Mouse (Mus musculus): ENCODE results near the gene Art3.

Gene Art3

DNA sequence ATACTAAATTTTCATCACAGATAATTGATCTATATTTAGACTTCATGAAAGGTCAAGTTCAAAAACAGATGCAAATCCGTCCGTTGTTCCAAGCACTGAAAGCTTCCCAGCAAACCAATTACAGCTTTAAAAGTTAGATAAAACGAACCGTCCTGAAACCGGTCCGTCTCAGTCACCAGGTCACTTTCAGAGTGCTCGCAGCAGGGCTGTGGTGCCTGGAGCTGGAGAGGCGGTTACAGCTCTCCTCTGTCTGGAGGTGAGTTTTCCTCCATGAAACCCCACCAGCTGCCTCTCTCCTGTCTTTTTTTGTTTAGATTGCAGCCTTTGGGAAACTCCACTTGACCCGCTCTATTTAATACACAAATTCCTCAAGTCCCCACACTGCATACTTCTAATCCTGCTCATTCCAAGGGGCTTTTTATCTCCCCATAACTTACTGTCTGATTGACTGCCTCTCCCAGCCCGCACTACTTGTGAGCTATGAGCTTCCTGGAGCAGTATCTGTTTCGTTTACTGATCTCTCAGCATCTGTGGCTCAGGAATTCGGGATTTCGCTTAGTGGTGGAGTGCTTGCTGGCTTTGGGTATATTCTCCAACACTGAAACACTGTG lies 45.3 kb downstream of the Art3 start:
- no peak for DNase-seq (ENCODE audit: low spot score in 2 of 2)

DNA sequence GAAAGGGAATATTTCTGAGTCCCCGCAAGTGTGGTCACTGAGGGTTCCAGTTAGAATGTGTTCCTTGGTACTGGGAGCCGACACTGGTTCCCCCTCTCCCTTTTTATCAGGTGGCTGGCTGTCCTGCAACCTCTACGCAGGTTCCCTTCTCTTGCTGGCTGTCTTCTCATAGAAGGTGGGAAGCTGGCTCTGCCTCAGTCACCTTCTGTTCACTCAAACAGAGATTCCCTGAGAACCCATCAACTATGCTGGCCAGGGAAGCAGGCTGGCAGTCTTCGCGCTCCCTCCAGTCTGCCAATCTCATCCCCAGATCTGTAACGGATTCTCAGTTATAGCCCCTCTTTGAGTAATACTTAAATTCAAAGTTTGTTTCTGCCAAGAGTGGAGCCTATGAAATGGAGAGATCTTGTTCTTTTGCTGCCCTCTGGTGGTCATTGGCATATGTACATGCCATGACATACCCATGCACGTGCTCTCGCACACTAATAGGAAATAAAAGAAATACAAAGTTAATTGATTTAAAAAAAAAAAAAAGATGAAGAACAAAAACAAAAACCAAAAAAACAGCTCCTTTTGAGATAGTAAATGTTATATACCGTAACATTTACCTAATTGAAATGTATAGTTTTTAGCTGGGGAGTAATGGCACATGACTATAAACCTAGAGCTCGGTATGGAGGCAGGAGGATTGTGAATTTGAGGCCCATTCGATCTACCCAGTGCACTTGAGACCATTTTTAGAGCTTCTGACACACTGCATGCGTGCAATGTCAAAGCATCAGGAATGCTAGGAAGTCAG lies 50.1 kb downstream of the Art3 start:
- peak; percentile 89 for DNase-seq (ENCODE audit: low spot score in 2 of 2)

DNA sequence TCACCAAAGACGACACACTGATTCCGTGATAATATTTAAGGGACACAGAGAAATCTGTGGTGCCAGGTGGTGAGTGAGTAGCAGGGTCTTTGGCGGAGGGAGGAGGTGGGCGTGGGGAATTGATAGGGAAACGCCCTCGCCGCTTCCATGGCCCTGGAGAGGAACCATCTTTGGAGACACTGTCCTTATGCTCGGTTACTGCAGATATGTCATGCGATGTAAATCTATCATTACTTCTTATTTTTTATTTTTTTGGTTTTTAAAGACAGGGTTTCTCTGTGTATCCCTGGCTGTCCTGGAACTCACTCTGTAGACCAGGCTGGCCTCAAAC lies 50.7 kb downstream of the Art3 start:
- DNase-seq (ENCODE audit: low spot score in 2 of 2) = no peak

DNA sequence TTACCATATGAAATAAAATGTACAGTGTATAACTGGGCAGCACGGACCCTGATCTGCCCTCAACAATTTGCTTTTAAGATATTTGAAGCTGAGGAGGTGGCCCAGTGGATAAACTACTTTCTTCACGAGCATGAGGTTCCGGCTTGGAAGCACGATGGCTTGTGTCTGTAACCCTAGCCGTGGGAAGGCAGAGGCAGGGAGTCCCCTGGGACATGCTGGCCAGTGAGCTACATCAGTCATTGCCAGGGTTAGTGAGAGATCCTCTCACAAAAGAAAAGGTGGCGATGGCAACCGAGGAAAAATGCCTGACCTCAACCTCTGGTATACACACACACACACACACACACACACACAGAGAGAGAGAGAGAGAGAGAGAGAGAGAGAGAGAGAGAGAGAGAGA lies 52.1 kb downstream of the Art3 start:
- no peak for DNase-seq (ENCODE audit: low spot score in 2 of 2)

DNA sequence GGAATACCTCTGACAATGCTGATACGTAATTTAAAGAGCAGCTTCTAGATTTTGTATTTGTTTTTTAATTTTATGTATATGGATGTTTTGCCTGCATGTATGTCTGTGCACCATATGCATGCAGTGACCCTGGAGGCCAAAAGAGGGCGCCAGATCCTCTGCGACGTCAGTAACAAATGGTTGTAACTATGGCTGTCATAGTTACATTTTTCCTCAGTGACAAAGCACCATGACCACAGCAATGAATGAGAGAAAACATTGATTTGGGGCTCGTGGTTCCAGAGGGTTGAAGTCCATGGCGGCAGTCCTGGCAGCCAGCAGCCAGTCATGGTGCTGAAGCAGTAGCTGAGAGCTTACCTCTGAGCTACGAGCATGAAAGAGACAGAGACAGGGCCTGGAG lies 53.2 kb downstream of the Art3 start:
- no peak for DNase-seq (ENCODE audit: low spot score in 2 of 2)

DNA sequence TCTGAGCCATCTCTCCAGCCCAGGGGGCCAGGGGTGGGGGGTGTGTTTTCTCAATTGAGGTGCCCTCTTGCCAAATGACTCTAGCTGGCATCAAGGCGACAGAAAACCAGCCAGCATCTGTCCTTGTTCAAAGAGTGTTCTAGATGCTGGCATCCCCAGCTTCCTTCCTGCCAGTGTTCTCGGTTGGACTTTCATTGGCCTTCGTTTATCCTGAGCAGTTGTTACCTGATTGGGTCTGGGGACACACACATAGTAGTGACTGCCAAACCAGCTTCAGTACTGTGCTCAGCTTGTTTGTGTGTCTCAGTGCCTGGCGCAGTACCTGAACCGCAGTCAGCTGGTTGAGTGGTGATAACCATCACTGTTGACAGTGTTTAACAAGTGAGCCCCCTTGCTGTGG lies 54.5 kb downstream of the Art3 start:
- no peak for DNase-seq (ENCODE audit: low spot score in 2 of 2)

DNA sequence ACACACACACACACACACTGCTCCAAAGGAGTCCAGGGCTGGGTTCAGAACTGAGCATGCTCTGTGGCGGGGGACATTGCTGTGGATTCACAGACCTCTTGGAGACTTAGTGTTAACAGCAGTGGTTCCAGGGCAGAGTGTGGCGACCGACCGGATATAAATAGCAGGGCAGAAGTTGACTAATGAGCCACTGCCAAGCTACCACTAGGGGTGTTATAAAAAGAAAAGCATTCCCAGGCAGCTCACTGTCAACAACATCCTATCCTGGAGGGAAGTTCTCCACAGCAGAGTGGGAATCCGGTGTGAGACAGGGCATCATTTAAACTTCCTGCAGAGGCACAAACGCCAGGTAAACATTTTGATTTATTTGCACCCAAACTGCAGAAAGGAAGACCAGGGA lies 55.0 kb downstream of the Art3 start:
- no peak for DNase-seq (ENCODE audit: low spot score in 2 of 2)

DNA sequence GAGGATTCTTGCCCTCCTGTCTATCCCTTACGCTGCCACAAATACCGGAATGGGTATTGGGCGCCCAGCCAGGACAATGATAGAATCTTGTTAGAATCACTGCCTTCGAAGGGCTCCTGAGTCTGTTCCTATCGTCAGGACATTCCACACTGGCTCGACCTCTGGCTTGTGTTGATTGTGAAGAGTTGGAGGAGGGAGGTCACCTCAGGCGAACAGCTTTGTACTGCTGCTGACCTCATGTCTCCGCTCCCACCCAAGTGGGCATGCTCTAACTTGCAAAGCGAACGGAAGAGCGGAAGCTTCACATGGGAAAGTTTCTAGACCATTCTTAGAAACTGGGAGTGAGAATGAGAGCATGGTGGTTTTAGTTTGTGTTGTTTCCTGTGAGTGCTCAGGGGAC lies 55.8 kb downstream of the Art3 start:
- no peak for DNase-seq (ENCODE audit: low spot score in 2 of 2)

DNA sequence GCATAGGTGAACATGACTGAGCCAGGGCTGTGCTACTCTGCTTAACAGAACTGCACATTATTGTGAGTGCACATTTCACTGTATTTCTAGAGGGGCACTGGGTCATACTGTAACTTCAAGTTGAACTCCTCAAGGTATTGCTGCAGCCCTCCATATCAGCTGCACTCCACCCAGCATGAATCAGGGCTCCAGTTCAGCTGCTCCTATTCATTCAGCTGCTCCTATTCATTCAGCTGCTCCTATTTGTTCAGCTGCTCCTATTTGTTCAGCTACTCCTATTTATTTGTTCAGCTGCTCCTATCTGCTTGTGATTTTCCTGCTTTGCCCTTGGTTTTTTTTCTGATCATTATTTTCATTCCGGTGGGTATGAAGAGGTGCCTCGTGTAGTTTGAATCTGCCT lies 58.4 kb downstream of the Art3 start:
- DNase-seq (ENCODE audit: low spot score in 2 of 2) = no peak

DNA sequence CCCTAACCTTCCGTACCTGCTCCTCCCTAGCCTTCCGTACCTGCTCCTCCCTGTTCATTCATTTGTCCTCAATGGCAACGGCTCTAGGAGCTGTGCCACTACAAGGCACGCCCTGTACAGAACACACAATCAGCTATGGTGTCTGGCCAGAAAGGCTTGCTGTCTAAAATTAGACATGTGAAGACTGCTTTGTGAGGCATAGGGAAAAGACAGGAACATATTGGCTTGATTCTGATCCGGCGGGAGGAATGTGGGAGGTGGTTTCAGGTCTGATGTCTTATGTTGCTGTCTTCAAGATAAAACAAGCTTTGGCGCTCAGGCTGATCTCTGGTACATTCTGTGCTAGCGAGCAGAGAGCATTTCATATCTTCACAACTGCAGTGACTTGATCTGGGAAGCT lies 59.0 kb downstream of the Art3 start:
- DNase-seq (ENCODE audit: low spot score in 2 of 2) = no peak

DNA sequence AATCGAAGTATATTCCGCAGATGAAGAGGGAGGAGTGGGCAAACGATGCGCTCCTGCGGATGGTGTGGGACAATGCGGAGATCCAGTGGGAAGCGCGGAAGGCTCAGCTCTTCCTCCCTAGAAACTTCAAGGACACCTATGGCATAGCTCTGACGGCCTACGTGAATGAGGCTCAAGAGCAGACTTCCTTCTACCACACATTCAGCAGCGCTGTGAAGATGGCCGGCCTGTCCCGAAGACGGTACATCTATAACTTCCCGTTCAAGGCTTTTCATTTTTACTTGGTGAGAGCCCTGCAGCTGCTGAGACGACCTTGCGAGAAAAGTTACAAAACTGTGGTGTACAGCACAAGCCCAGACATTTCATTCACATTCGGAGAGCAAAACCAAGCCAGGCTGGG lies 60.9 kb downstream of the Art3 start:
- DNase-seq (ENCODE audit: low spot score in 2 of 2) = no peak

DNA sequence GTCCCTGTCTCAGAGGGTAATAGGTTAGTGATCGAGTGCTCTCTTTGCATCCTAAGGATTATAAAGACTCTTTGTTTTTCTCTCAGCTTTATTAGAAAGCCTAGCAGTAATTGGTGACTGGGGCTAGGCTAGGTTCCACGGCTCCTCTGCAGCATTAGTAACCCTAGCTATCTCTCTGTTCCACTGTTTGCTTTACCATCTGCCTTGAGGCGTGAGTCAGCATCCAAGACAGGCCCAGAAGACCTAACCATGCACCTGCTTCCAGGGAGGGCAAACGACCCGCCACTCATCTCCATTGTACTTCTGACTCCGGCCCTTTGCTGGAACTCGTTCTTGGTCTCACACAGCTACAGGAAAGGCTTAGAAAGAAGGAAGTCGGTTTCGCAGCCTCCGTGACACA lies 62.2 kb downstream of the Art3 start:
- no peak for DNase-seq (ENCODE audit: low spot score in 2 of 2)

DNA sequence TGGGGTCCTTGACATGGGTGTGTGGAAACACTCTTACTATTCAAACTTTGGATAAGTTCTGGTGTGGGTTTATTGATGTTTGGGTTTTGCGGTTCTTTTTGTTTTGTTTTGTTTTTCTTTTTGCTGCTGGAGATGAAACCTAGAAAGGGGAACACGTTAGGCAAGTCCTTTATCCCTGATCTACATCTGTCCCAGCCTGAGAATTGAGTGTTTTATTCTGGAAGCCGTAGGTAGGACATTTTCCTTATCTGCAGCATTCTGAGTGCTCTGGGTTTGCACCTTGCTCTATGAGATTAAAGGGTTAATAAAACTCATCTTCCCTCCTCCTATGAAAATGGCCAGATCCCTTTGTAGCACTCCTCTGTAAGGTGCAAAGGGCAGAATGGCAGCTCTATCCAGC lies 64.1 kb downstream of the Art3 start:
- no peak for DNase-seq (ENCODE audit: low spot score in 2 of 2)

DNA sequence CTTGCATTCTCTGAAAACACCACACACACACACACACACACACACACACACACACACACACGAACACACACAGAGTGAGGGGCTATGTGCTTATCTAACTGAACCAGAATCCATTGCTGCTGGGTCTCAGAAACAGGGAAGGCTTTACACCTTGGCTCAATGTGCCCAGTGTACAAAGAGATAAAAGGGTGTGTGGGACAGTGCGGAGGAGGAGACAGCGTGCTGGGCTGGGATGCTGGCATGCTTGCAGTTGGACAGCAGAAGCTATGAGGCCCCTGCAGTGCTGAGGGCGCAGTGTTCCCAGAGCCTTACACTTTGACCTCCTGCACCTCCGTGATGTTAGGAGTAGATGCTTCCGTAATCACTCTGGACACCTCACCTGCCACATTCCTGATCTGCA lies 64.8 kb downstream of the Art3 start:
- DNase-seq (ENCODE audit: low spot score in 2 of 2) = no peak

DNA sequence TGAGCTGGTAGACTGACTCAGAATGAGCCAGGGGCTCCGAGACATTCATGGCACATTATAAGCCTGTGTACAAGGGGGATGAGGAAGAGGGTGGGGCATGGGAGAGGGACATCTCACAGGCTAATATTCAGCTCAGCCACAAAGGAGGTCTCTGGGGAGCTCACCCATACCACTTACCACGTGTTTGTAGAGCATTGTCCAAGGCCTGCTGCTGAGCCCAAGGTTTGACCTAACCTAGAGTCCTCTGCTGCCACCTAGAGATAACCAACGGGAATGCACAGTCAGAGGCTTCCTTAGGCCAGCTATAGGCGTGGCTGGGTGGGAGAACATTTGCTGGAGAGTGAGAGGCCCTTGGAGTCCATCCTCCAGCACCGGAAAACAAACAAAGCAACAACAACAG lies 66.5 kb downstream of the Art3 start:
- DNase-seq (ENCODE audit: low spot score in 2 of 2) = peak; percentile 60 to 75

DNA sequence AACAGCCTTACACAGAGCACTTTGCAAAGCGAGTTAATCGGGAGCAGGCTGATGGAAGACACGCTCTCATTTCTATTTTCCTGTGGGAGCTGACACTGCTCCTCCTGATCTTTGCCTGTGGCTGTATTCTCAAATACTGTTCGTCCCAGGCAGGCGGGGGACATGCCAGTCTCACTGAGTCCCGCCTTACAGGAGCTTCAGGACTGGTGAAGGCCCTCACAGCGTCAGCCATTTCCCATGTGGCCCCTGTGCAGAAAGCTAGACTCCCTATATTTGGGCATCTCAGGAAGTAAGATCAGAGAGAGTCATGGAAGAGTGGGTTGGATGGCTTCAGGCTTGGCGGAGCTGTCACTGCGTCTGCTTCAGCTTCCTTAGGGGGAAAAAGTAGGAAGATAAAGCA lies 71.2 kb downstream of the Art3 start:
- DNase-seq (ENCODE audit: low spot score in 2 of 2) = no peak

DNA sequence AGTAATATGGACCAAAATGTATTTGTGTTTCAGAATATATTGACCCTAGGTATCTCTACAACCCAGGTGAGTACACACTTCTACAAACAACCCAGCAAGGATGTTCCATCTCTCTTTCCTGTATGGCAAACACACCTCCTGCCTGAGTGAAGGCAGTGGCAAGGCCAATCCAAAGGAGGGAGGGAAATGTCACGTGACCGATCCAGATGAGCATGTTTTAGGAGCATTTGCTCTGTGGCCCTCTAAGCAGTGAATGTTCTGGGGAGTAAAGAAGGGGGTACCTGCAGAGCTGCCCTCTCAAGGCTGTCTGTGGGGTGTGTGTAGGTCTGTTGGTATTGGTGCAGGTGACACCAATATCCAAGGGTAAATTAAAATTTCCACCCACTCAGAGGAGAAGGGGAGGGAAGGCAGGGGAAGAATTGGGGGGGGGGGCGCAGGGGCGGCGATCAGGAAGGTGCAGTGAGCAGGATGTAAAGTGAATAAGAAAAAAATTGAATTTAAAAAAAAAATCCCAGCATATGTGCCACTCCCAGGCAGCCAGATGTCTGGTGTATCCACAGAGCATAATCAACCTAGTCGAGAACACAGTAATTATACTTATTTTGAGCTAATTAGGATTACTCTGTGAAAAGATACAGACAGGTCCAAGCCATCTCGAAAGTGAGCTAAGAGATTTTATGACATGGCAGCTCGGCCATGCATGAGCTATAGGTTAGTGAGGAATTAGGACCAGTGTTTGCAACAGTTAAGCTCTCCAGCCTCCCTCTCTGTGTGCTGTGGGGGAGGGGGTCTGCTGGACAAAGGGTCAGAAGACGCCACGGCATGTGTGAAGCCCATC lies 72.2 kb downstream of the Art3 start:
- DNase-seq (ENCODE audit: low spot score in 2 of 2) = no peak

DNA sequence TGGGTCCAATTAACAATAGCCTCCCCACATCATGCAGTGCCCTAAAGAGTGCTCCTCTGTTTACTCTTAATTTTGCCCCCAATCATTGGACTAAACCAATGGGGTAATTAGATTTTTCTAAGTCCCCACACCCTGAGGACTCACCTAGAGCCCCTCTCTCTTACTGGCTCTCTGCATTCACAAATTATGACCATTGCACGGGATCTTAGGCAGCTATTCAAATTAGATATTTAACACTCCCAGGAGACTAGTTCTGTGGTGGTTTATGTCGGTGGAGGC lies 72.7 kb downstream of the Art3 start:
- DNase-seq (ENCODE audit: low spot score in 2 of 2) = no peak

DNA sequence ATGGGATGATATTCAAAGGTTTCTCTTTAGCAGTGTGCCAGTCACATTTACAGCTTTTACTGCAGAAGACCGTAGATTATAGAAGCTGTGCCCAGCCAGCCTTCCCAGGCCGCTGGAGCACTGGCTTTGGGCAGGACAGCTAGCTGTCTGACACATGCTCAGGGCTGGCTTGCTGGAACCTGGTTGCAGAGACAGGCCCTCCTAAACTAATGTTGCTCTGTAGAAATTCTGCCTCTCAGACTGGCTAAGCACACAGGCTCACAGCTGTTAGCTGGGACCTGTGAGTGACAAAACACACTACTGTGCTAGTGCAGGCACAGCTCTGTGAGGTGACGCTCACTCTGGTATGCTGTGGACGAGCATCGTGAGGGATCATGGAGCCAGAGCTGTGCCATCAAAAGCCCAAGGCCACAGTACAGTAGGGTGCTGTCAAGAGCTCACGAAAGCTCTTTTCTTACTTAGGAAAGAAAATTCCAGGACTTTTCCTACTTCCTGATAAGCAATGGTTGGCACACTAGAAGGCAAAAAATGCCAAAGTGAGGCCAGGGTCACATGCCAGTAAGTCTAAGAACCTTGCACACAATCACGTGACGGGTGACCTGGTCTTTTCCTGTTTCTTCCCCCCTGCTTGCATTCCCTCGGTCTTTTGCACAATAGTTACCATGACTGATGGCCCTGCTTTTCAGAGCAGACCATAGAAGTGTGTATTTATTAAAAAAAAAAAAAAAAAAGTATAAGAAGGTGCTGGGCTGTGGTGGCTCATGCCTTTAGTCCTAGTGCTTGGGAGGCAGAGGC lies 77.9 kb downstream of the Art3 start:
- no peak for DNase-seq (ENCODE audit: low spot score in 2 of 2)

DNA sequence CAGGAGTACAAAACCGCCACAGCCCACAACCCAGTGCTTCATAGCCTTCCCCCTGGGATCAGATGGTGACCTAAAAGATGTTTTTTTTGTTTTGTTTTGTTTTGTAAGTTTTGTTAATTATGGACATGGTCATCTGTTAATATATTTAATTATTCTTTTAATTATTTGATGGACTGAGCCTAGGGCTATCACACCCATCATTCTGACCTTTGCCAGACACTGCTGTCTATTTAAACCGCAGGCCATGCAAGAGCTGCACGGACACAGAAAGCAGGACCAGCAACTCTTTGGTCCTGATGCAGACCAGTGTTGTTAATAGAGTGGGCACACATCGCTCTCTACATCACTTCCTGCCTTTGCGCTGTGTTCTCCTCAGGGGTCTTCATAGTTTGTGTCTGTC lies 78.9 kb downstream of the Art3 start:
- no peak for DNase-seq (ENCODE audit: low spot score in 2 of 2)

DNA sequence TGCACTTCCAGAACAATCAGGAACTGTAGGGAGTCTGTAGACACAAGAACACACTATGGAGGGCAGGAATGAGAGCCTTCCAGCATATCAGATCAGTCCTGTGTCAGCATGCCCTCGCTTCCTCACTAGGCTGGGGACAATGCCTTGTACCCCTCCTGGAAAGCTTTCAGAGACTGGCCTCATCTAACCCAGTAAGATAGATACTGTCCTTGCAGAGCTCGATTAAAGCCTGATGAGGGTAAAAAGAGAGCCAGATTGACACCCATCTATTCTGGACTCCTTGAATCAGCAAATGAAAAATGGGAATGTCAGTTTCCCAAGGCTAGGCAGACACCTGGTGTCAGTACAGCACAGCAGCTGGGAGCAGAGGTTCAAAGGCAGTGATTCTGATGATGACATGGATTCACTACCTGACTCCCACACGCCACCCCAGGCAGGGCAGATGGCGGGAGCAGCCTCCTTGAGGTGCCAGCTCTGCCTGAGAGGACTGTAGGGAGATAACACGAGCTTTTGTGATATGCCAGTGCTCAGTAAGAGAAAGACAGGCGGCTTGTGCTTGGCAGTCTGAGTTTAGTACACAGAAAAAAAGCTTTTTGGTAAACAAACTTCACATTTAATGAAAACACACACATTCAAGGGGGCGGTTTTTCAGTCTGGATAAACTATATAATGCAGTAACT lies 80.0 kb downstream of the Art3 start:
- no peak for DNase-seq (ENCODE audit: low spot score in 2 of 2)
